8 mouse cellular contexts compared by ENCODE assay signal in genomic region chr15:25624263-25624662, GRCm38 (mm10). TPM values are rescaled to one million over a fixed set of nuclear protein-coding genes. Genes with fewer than 3 reads are reported as not detected.
DNase-seq lines count a peak whose midpoint lies in the region; ATAC-seq lines count a peak whose summit lies in the region.

No protein-coding gene starts in this region.

- peak overlapping the region; percentile 93 for H3K4me3 ChIP-seq in heart, embryonic 10.5 days
- peak overlapping the region; percentile 78 for H3K4me3 ChIP-seq in kidney, embryonic 15.5 days (replicated peaks)

- peaks cover 12% of the 10 kb centered on the region; the same call in 1 of the 2 replicates for H3K27me3 ChIP-seq in heart, embryonic 10.5 days (ENCODE audit: insufficient read depth, poor library complexity, severe bottlenecking)
- no peaks in the 10 kb centered on the region for H3K27me3 ChIP-seq in kidney, embryonic 15.5 days

- 49% methylated on average over 3 of the region's 3 CpGs for WGBS in heart, embryonic 10.5 days
- WGBS in kidney, embryonic 15.5 days: 46% methylated on average over 3 of the region's 3 CpGs

- peaks cover 22% of the 10 kb centered on the region for H3K4me1 ChIP-seq in heart, embryonic 10.5 days
- peaks cover 44% of the 10 kb centered on the region for H3K4me1 ChIP-seq in kidney, embryonic 15.5 days

- H3K9me3 ChIP-seq in heart, embryonic 10.5 days: no peaks in the 10 kb centered on the region
- H3K9me3 ChIP-seq in kidney, embryonic 15.5 days (replicated peaks): no peaks in the 10 kb centered on the region

- ATAC-seq in kidney, embryonic 15.5 days (replicated peaks; ENCODE audit: low FRiP score): no peak

- H3K9ac ChIP-seq in kidney, embryonic 15.5 days: peak overlapping the region; percentile 89

- H3K4me2 ChIP-seq in kidney, embryonic 15.5 days: peak overlapping the region; percentile 69

- DNase-seq in adrenal gland, adult (ENCODE audit: inconsistent age in 2 of 2, low spot score in 1 of 2): peak; percentile 61 to 89
- DNase-seq in adrenal gland, adult 8-10 months: no peak
- peak; percentile 70 for DNase-seq in ZHBTc4 (ENCODE audit: low read depth, low spot score)
- DNase-seq in heart, embryonic 10.5 days (ENCODE audit: low spot score): no peak
- peak; percentile 77 for DNase-seq in lung, postnatal 36 days
- DNase-seq in thymus, postnatal 0 days (ENCODE audit: low spot score): peak; percentile 78
- no peak for DNase-seq in frontal cortex, postnatal 36 days (ENCODE audit: low spot score in 2 of 2)

- no peaks in the 10 kb centered on the region for H3K36me3 ChIP-seq in heart, embryonic 10.5 days
- H3K36me3 ChIP-seq in kidney, embryonic 15.5 days: peaks cover 6% of the 10 kb centered on the region; the same call in 1 of the 2 replicates

- H3K27ac ChIP-seq in heart, embryonic 10.5 days: no peak overlapping the region
- H3K27ac ChIP-seq in kidney, embryonic 15.5 days: no peak overlapping the region

RNA-seq across cellular contexts. Expression of gene Myo10, which starts 1.9 kb away (rescaled TPM):
- 10 to 100 TPM; 59.0 to 68.5 (median 62.0) TPM for total RNA-seq in adrenal gland, adult 8-10 months (2022)
- polyA plus RNA-seq in heart, embryonic 10.5 days (2016; fragmentation: Nextera tagmentation; extraction: Ambion mirVana): 14.4 and 21.0 TPM in 2 replicates
- polyA plus RNA-seq in kidney, embryonic 15.5 days (2015; fragmentation: Nextera tagmentation; extraction: Ambion mirVana): 39.3 and 40.5 TPM in 2 replicates
- 14.1 and 16.3 TPM in 2 replicates for polyA plus RNA-seq in thymus, postnatal 0 days (2015; fragmentation: Nextera tagmentation; extraction: Ambion mirVana)

Comparison
In these comparisons a context has a peak if more than half of its experiments do, and no peak if none do; other contexts are left out.
1. DNase-seq: peak in adrenal gland, adult (2 of 2), ZHBTc4 (single experiment), lung, postnatal 36 days (single experiment) and thymus, postnatal 0 days (single experiment); none in adrenal gland, adult 8-10 months (single experiment), heart, embryonic 10.5 days (single experiment) and frontal cortex, postnatal 36 days (0 of 2).